Mouse (Mus musculus) CD8-positive naive resting alpha-beta T cell, adult 57 days (primary cell): Measurements from ENCODE around the gene Rsu1. TPM values are rescaled to one million over a fixed set of nuclear protein-coding genes. Genes with fewer than 3 reads are reported as not detected.

Source experiments
- total RNA-seq: library from RNA; stranded (reverse); gene quantifications from one replicate; pipeline ENCODE4 v1.2.4, GENCODE M21; 2023

Gene Rsu1
- 41.4 TPM for total RNA-seq

GRCm38 (mm10) chr2:13271165-13271957 is at the start of gene Rsu1:
Gene Rsu1 (minus strand): TSS chr2:13271415.

Other genes with a start within 250 kb of the Rsu1 start
- gene Cubn, start 220.4 kb upstream of the Rsu1 start, total RNA-seq, result not detected